Mouse (Mus musculus) myocyte (in vitro differentiated cells): ENCODE measurements around the gene Myo16.

Experiments used
- E2F4 ChIP-seq: IDR thresholded peaks from one replicate; pipeline ENCODE4 v1.6.1; 2011; ENCODE audit warnings: mild to moderate bottlenecking, control low read depth, moderate library complexity; ENCODE audit not compliant: insufficient read depth
- MYOD1 ChIP-seq, 3 experiments: IDR thresholded peaks; one replicate each; pipeline ENCODE4 v1.6.1; 2011; ENCODE audit warnings: control low read depth in 2 of 3, low read depth in 2 of 3, mild to moderate bottlenecking in 2 of 3, moderate library complexity in 1 of 3; ENCODE audit not compliant: insufficient read length in 2 of 3, control insufficient read depth in 1 of 3
- POLR2A ChIP-seq: IDR thresholded peaks from one replicate; pipeline ENCODE4 v1.6.1; 2011; ENCODE audit warnings: low read depth, mild to moderate bottlenecking, control low read depth, moderate library complexity; ENCODE audit not compliant: insufficient read length
- POLR2AphosphoS2 ChIP-seq: IDR thresholded peaks from one replicate; pipeline ENCODE4 v1.6.1; 2011; ENCODE audit warnings: low read depth, control low read depth; ENCODE audit not compliant: insufficient read length
- REST ChIP-seq: IDR thresholded peaks from one replicate; pipeline ENCODE4 v1.6.1; 2011; ENCODE audit warnings: mild to moderate bottlenecking, control low read depth, moderate library complexity; ENCODE audit not compliant: insufficient read depth, insufficient read length
- SRF ChIP-seq: IDR thresholded peaks from one replicate; pipeline ENCODE4 v1.6.1; 2011; ENCODE audit warnings: low read depth; ENCODE audit not compliant: control insufficient read depth, insufficient read length
- USF1 ChIP-seq: IDR thresholded peaks from one replicate; pipeline ENCODE4 v1.6.1; 2011; ENCODE audit warnings: low read depth, mild to moderate bottlenecking, control low read depth, moderate library complexity

DNA sequence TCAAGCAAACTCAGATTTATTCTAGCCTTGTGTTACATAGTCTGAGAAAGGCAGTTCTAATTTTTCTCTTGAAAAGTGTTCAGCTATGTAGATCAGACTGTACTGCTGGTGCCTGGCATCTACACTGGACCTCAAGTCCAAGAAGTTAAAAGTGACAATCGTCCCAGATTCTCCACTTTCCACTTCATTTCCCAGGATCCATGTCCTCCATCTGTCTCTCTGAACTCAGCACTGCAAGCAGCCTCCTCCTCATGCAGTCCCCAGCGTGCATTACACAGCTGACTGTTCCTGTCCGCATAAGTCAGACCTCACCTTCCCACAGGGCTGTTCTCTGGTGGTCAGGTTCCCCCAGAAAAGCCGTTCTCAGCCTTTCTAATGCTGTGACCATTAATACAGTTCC lies 28.0 kb upstream of the Myo16 start:
- TF ChIP-seq POLR2A (no peak), MYOD1 (IDR thresholded peaks at IDR 0.05; ENCODE audit: control insufficient read depth in 1 of 3, insufficient read length in 2 of 3, low read depth in 2 of 3) (no peak), E2F4 (no peak), SRF (no peak), USF1 (no peak), POLR2AphosphoS2 (no peak), REST (no peak)
